ENCODE assay signal across 8 mouse cellular contexts in the genomic region with DNA sequence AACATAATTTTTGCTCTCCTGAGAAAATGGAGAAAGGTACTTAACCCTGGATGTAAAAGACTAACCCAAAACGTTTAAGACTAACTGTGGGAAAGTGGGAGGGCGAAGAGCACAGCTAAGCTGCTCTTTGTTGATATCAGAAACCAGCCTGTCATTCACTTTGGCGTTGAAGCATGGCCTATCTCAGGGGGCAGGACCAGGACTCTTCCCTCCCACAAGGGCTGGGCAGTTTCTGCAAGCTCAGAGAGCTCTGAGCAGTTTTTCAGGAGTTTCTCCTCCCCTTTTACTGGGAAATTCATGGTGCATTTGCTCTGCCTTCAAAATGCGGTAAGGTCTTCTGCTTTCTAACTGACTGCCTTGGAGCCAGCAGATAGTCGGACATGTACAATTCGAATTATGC.
DNase-seq lines count a peak whose midpoint lies in the region; ATAC-seq and TF ChIP-seq lines count a peak whose summit lies in the region.

No protein-coding gene starts in this region.

- 16% methylated on average over 6 of the region's 6 CpGs for WGBS in heart, postnatal 0 days
- 10% methylated on average over 6 of the region's 6 CpGs for WGBS in liver, embryonic 11.5 days

- peak; percentile 29 to 69 for DNase-seq in adrenal gland, adult (ENCODE audit: inconsistent age in 2 of 2, low spot score in 1 of 2)
- DNase-seq in adrenal gland, adult 18-20 months (ENCODE audit: low spot score in 2 of 2): no peak
- peak; percentile 91 for DNase-seq in c-Kit-negative CD71-positive TER-119-positive erythroid progenitor cells, embryonic 14.5 days (ENCODE audit: low read depth, low spot score)
- DNase-seq in heart, postnatal 0 days (ENCODE audit: low spot score): peak; percentile 28
- peak; percentile 60 for DNase-seq in liver, embryonic 11.5 days (ENCODE audit: low spot score)
- peak; percentile 58 to 83 for DNase-seq in spleen, postnatal 10 days (ENCODE audit: low spot score in 2 of 2)
- DNase-seq in cerebellum, adult 11-12 months: no peak
- no peak for DNase-seq in testis, postnatal 14 days (ENCODE audit: low spot score)

- peak overlapping the region; percentile 31; the same call in 1 of the 2 replicates for H3K27ac ChIP-seq in heart, postnatal 0 days (ENCODE audit: low read depth)
- H3K27ac ChIP-seq in liver, embryonic 11.5 days (ENCODE audit: low read depth, low read length): peak overlapping the region; percentile 91

- no peak overlapping the region for H3K9ac ChIP-seq in heart, postnatal 0 days (replicated peaks; ENCODE audit: low read depth, low read length)
- peak overlapping the region; percentile 44; the same call in 1 of the 2 replicates for H3K9ac ChIP-seq in liver, embryonic 11.5 days (ENCODE audit: low read depth, low read length)

- H3K9me3 ChIP-seq in heart, postnatal 0 days (replicated peaks; ENCODE audit: control insufficient read depth, low read length): no peaks in the 10 kb centered on the region
- H3K9me3 ChIP-seq in liver, embryonic 11.5 days (ENCODE audit: control insufficient read depth, low read length): no peaks in the 10 kb centered on the region

- TF ChIP-seq CTCF in heart, postnatal 0 days (IDR thresholded peaks at IDR 0.05; ENCODE audit: low read depth): no peak

- no peaks in the 10 kb centered on the region for H3K36me3 ChIP-seq in heart, postnatal 0 days (replicated peaks; ENCODE audit: control insufficient read depth, insufficient read depth, low read length)
- H3K36me3 ChIP-seq in liver, embryonic 11.5 days (ENCODE audit: control insufficient read depth, insufficient read depth, low read length): no peaks in the 10 kb centered on the region

- peak; percentile 69; the same call in 1 of the 2 replicates for ATAC-seq in heart, postnatal 0 days (ENCODE audit: insufficient read depth, low read depth)
- peak; percentile 95 for ATAC-seq in liver, embryonic 11.5 days (replicated peaks; ENCODE audit: low FRiP score)

- H3K4me1 ChIP-seq in heart, postnatal 0 days (ENCODE audit: control insufficient read depth, insufficient read depth): 0 out of 2 replicates have a peak, but pooled peaks cover 3% of the 10 kb centered on the region
- peaks cover 11% of the 10 kb centered on the region for H3K4me1 ChIP-seq in liver, embryonic 11.5 days (replicated peaks; ENCODE audit: control insufficient read depth, insufficient read depth, low read length)

- peak overlapping the region; percentile 47; the same call in 1 of the 2 replicates for H3K4me3 ChIP-seq in heart, postnatal 0 days (ENCODE audit: low read depth, low read length)
- peak overlapping the region; percentile 55 for H3K4me3 ChIP-seq in liver, embryonic 11.5 days (ENCODE audit: low read depth, low read length)

- no peaks in the 10 kb centered on the region for H3K27me3 ChIP-seq in heart, postnatal 0 days (ENCODE audit: control insufficient read depth, insufficient read depth, low read length)
- H3K27me3 ChIP-seq in liver, embryonic 11.5 days (replicated peaks; ENCODE audit: control insufficient read depth, insufficient read depth, low read length): no peaks in the 10 kb centered on the region

- TF ChIP-seq EP300 in heart, postnatal 0 days (IDR thresholded peaks at IDR 0.05; ENCODE audit: low read depth): no peak

- H3K4me2 ChIP-seq in heart, postnatal 0 days (ENCODE audit: low read depth, low read length): peak overlapping the region; percentile 70
- peak overlapping the region; percentile 61 for H3K4me2 ChIP-seq in liver, embryonic 11.5 days

Comparison
In these comparisons a context has a peak if more than half of its experiments do, and no peak if none do; other contexts are left out.
1. DNase-seq: peak in adrenal gland, adult (2 of 2), c-Kit-negative CD71-positive TER-119-positive erythroid progenitor cells, embryonic 14.5 days (single experiment), heart, postnatal 0 days (single experiment), liver, embryonic 11.5 days (single experiment) and spleen, postnatal 10 days (2 of 2); none in adrenal gland, adult 18-20 months (0 of 2), cerebellum, adult 11-12 months (single experiment) and testis, postnatal 14 days (single experiment).